Mouse (Mus musculus) C2C12 (cell line): ENCODE results near the gene Trat1. TPM values are rescaled to one million over a fixed set of nuclear protein-coding genes. Genes with fewer than 3 reads are reported as not detected.

ENCODE experiments used
- H3K27me3 ChIP-seq: one replicate; pipeline ENCODE4 v1.6.1; 2011; ENCODE audit not compliant: control insufficient read depth, insufficient read depth, insufficient read length
- H3K36me3 ChIP-seq: one replicate; pipeline ENCODE4 v1.6.1; 2011; ENCODE audit not compliant: control insufficient read depth, insufficient read depth
- H3K4me3 ChIP-seq: one replicate; pipeline ENCODE4 v1.5.1; 2011; ENCODE audit warnings: mild to moderate bottlenecking, control low read depth; ENCODE audit not compliant: poor library complexity, insufficient read depth, severe bottlenecking
- H3K79me2 ChIP-seq: one replicate; pipeline ENCODE4 v1.6.1; 2011; ENCODE audit not compliant: control insufficient read depth, insufficient read depth
- H3K79me3 ChIP-seq: one replicate; pipeline ENCODE4 v1.6.1; 2011; ENCODE audit warnings: low read depth, control low read depth
- H3ac ChIP-seq: one replicate; pipeline ENCODE3; 2011; ENCODE audit warnings: low read depth; ENCODE audit not compliant: control insufficient read depth, insufficient read length
- CEBPB ChIP-seq: IDR thresholded peaks from one replicate; pipeline ENCODE4 v1.6.1; 2011; ENCODE audit warnings: low read depth, mild to moderate bottlenecking, control low read depth, moderate library complexity
- CTCF ChIP-seq: IDR thresholded peaks from one replicate; pipeline ENCODE4 v1.5.1; 2011; ENCODE audit not compliant: control insufficient read depth, insufficient read depth, insufficient read length
- FOSL1 ChIP-seq: IDR thresholded peaks from one replicate; pipeline ENCODE4 v1.8.0; 2011; ENCODE audit warnings: mild to moderate bottlenecking, low read length; ENCODE audit not compliant: poor library complexity, insufficient read depth, severe bottlenecking
- MAX ChIP-seq: IDR thresholded peaks from one replicate; pipeline ENCODE4 v1.6.1; 2011; ENCODE audit warnings: mild to moderate bottlenecking, control low read depth
- MYOD1 ChIP-seq: IDR thresholded peaks from one replicate; pipeline ENCODE4 v1.6.1; 2011; ENCODE audit warnings: low read depth; ENCODE audit not compliant: control insufficient read depth, insufficient read length
- MYOG ChIP-seq: IDR thresholded peaks from one replicate; pipeline ENCODE4 v1.6.1; 2011; ENCODE audit not compliant: control insufficient read depth, insufficient read length; ENCODE audit errors: extremely low read depth
- USF1 ChIP-seq: IDR thresholded peaks from one replicate; pipeline ENCODE4 v1.6.1; 2011; ENCODE audit warnings: low read depth, mild to moderate bottlenecking, control low read depth, moderate library complexity
- long read RNA-seq, 2 experiments: library from polyadenylated mRNA; unstranded; transcript quantifications; one replicate each; pipeline ENCODE4 v2.0.0; 2019 to 2020
- polyA plus RNA-seq: library from polyadenylated mRNA; unstranded; fragments of >200 nt; fragmentation: generic; extraction: Trizol; gene quantifications from one replicate; pipeline ENCODE4 v1.2.1, GENCODE M21; 2012; ENCODE audit warnings: missing spikeins

The Trat1 gene
- not detected for polyA plus RNA-seq
- long read RNA-seq, experiment 1, result 0 reads
- long read RNA-seq, experiment 2, result 0 reads

DNA sequence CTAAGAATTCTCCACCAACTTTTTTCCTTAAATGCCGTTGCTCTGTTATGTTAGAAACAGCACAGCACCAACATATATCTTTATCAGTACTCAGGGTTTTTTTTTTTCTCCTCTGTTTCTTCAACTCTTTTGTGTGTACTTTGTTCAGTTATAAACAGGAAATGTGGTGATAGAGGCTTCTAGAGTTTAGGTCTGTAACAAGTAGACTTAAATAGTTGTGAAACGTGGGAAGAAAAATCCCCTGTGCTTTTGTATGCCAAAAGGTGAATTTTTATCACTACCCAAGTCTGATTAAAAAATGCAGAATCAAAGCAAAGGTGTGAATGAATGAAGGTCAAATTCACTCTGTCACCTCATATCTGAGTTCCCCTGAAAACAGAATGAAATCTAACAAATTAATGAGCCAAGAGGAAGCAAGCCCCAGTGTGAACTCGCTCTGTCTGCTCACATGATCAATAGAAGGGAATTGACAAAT lies at the start of gene Trat1:
Gene Trat1, minus strand, starts transcription at position 51 of the 475 bp plus-strand sequence.
- no peaks in the 10 kb centered on the region for H3K36me3 ChIP-seq
- H3ac ChIP-seq, result no peak within 1 kb of the TSS
- H3K27me3 ChIP-seq, result no peaks in the 10 kb centered on the region
- no peak within 1 kb of the TSS for H3K4me3 ChIP-seq
- TF ChIP-seq MYOD1 (no peak), FOSL1 (no peak), MAX (no peak)
- H3K79me2 ChIP-seq, result no peaks in the 10 kb centered on the region
- no peaks in the 10 kb centered on the region for H3K79me3 ChIP-seq

DNA sequence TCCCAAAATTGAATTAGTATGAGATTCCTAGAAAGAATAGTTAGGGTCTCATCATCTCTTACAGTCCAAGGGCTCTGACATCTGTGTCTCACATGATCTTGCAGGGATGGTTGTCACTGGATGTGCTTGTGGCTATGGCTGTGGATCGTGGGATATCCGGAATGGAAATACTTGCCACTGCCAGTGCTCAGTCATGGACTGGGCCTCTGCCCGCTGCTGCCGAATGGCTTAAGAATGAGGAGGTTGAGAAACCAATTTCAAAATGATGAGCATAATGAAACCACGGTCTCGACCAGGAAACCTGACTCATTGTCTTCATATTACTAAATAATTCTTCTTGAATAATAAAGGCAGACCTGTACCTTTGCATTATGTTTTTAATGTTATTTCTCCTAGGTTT lies 46.7 kb upstream of the Trat1 start:
- no peaks in the 10 kb centered on the region for H3K27me3 ChIP-seq
- H3K36me3 ChIP-seq, result no peaks in the 10 kb centered on the region
- TF ChIP-seq CEBPB, result no peak
- no peak for TF ChIP-seq MAX
- TF ChIP-seq USF1, result no peak
- no peak for TF ChIP-seq CTCF
- TF ChIP-seq MYOD1, result no peak
- no peak for TF ChIP-seq FOSL1
- TF ChIP-seq MYOG, result no peak
- H3K79me3 ChIP-seq, result no peaks in the 10 kb centered on the region
- no peak overlapping the region for H3ac ChIP-seq
- H3K4me3 ChIP-seq, result no peak overlapping the region
- no peaks in the 10 kb centered on the region for H3K79me2 ChIP-seq

DNA sequence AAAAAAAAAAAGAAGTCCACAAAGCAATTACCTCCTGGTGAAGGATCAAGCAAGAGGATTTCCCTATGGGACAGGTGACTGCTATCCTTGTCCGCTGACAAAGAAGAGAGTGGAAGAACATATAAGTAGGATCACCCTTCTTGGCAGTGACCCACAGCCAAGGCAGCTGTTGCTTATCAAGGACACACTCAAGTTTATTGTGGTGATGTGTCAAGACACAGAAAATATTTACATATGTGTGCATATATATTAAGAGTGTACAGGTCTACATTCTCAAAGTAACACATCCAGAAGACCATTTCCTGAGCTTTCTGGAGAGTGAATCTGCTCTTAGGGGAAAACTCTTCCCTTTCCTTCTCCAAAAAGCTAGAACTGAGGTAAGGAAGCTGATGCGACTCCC lies 44.9 kb upstream of the Trat1 start, which contains the start of gene Retnlb:
Gene Retnlb, plus strand, starts transcription at position 162 of the 400 bp plus-strand sequence.
- H3K4me3 ChIP-seq, result no peak within 1 kb of the TSS
- no peaks in the 10 kb centered on the region for H3K79me3 ChIP-seq
- no peak for TF ChIP-seq FOSL1
- TF ChIP-seq CEBPB, result no peak
- no peaks in the 10 kb centered on the region for H3K27me3 ChIP-seq
- H3ac ChIP-seq, result no peak within 1 kb of the TSS
- H3K36me3 ChIP-seq, result no peaks in the 10 kb centered on the region
- no peaks in the 10 kb centered on the region for H3K79me2 ChIP-seq

DNA sequence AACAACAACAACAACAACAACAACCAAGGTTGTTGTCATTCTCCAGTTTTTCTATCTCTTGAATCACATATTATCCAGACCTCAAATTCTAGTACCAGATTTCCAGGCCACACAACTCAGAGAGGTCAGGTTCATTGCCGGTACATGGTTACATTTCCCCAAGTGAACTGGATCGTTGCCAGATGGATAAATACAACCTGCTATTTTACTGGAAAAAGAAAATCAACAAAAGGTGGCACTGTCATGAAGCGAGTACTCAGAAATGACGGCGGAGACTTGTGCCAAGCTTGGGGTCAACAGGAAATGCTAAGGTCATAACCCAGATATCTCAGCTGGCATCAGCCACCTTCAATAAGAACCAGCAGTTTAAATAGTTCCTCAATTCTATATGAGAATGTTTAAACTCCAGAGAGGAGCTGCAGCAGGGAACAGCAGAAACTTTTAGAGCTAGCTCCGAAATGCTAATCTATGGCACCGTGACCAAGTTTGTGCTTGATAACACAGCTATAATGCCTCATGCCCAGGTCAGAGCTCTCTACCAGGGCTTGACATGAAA lies 40.1 kb upstream of the Trat1 start:
- H3ac ChIP-seq, result no peak overlapping the region
- no peaks in the 10 kb centered on the region for H3K27me3 ChIP-seq
- H3K79me2 ChIP-seq, result no peaks in the 10 kb centered on the region
- H3K4me3 ChIP-seq, result no peak overlapping the region
- no peaks in the 10 kb centered on the region for H3K79me3 ChIP-seq
- no peaks in the 10 kb centered on the region for H3K36me3 ChIP-seq
- TF ChIP-seq MYOG (no peak), FOSL1 (no peak), CEBPB (no peak), MYOD1 (no peak), USF1 (no peak), MAX (no peak), CTCF (no peak)

DNA sequence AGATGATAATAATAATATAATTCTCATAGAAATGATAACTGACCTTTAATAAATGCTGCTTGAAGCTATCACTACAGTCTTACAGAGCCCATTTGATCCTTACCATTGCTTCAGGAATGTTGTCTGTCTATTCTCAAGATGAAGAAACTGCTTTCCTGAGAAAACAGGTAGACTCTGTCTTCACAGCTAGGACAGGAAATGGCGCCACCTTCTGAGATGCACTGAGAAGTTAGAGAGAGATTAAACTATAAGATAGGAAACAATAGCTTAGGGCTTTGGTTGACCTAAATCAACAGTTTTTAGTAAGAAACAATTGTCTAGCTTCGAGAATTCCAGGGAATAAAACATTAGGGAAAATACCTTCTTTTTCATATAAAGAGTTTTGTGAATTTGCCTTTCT lies 37.6 kb upstream of the Trat1 start:
- TF ChIP-seq CTCF (no peak), FOSL1 (no peak), MYOD1 (no peak)
- Histone ChIP-seq H3K36me3 (no peaks in the 10 kb centered on the region), H3ac (no peak overlapping the region), H3K4me3 (no peak overlapping the region), H3K79me2 (no peaks in the 10 kb centered on the region), H3K27me3 (no peaks in the 10 kb centered on the region), H3K79me3 (no peaks in the 10 kb centered on the region)

GRCm38 (mm10) chr16:48806521-48806920 lies 34.7 kb upstream of the Trat1 start:
- Histone ChIP-seq H3K79me2 (no peaks in the 10 kb centered on the region), H3K36me3 (no peaks in the 10 kb centered on the region), H3ac (no peak overlapping the region)

More at GRCm38 (mm10) chr16:48806521-48806920, 34.7 kb upstream of the Trat1 start:
- no peak for TF ChIP-seq USF1
- TF ChIP-seq FOSL1, result no peak
- no peak for TF ChIP-seq CEBPB
- TF ChIP-seq MYOD1, result no peak
- TF ChIP-seq CTCF, result no peak
- TF ChIP-seq MYOG, result no peak
- TF ChIP-seq MAX, result no peak
- Histone ChIP-seq H3K27me3 (no peaks in the 10 kb centered on the region), H3K79me3 (no peaks in the 10 kb centered on the region), H3K4me3 (no peak overlapping the region)
